Mouse (Mus musculus) kidney, embryonic 16.5 days (tissue): ENCODE results near the gene Pcgf6. TPM values are rescaled to one million over a fixed set of nuclear protein-coding genes. Genes with fewer than 3 reads are reported as not detected.
A peak's percentile ranks its signal among the peaks of the same experiment; 100 is the strongest.

Experiments
- ATAC-seq: fragments of 200-750 bp; cut with Nextera tagmentation; 2 replicates; pipeline ENCODE4 v1.8.0; 2017; ENCODE audit warnings: moderate TSS enrichment; ENCODE audit not compliant: low FRiP score, low TSS enrichment
- H3K27ac ChIP-seq: fragments of 300-500 bp; sonication (generic); 2 replicates; pipeline ENCODE4 v1.5.1; 2014; ENCODE audit warnings: low read length
- H3K27me3 ChIP-seq: fragments of 300-500 bp; sonication (generic); 2 replicates; pipeline ENCODE4 v1.6.1; 2014; ENCODE audit warnings: low read length, control low read depth, mixed read lengths; ENCODE audit not compliant: insufficient read depth
- H3K36me3 ChIP-seq: fragments of 300-500 bp; sonication (generic); 2 replicates; pipeline ENCODE4 v1.6.1; 2014; ENCODE audit warnings: low read length, control low read depth, mixed read lengths; ENCODE audit not compliant: insufficient read depth
- H3K4me1 ChIP-seq: fragments of 300-500 bp; sonication (generic); 2 replicates; pipeline ENCODE4 v1.6.1; 2014; ENCODE audit warnings: low read length, control low read depth, mixed read lengths; ENCODE audit not compliant: insufficient read depth
- H3K4me2 ChIP-seq: fragments of 300-500 bp; sonication (generic); replicated peaks from 2 replicates; pipeline ENCODE4 v1.6.1; 2014; ENCODE audit warnings: low read depth, low read length
- H3K4me3 ChIP-seq: fragments of 300-500 bp; sonication (generic); 2 replicates; pipeline ENCODE4 v1.5.1; 2014; ENCODE audit warnings: mild to moderate bottlenecking, low read length
- H3K9ac ChIP-seq: fragments of 300-500 bp; sonication (generic); replicated peaks from 2 replicates; pipeline ENCODE4 v1.6.1; 2014; ENCODE audit warnings: low read length
- H3K9me3 ChIP-seq: fragments of 300-500 bp; sonication (generic); 2 replicates; pipeline ENCODE4 v1.6.1; 2016; ENCODE audit warnings: low read length, control low read depth
- WGBS: fragments of 180-500 bp; shearing (Covaris S2); extraction: QIAGEN DNeasy Blood & Tissue Kit; methylation state at CpG from one replicate; pipeline ENCODE4 v1.1.7; 2014; 5-methylcytosine and 5-hydroxymethylcytosine counted together
- polyA plus RNA-seq: library from polyadenylated mRNA; unstranded; fragments of >200 nt; fragmentation: Nextera tagmentation; extraction: Ambion mirVana; gene quantifications from 2 replicates; pipeline ENCODE4 v1.2.1, GENCODE M21; 2015

The Pcgf6 gene
- polyA plus RNA-seq, 1 experiment from 2014 or later = 20.2 TPM

DNA sequence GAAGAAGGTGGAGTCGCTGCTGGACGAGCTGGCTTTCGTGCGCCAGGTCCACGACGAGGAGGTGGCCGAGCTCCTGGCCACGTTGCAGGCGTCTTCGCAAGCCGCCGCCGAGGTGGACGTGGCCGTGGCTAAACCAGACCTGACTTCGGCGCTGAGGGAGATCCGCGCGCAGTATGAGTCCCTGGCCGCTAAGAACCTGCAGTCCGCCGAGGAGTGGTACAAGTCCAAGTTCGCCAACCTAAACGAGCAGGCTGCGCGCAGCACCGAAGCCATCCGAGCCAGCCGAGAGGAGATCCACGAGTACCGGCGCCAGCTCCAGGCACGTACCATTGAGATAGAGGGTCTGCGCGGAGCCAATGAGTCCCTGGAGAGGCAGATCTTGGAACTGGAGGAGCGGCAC is 35.3 kb downstream of the Pcgf6 start:
- no peak overlapping the region for H3K27ac ChIP-seq
- no peaks in the 10 kb centered on the region for H3K36me3 ChIP-seq
- WGBS = under 1% methylated on average over 37 of the region's 37 CpGs
- no peak overlapping the region for H3K9ac ChIP-seq
- H3K4me1 ChIP-seq = peaks cover 15% of the 10 kb centered on the region
- H3K4me3 ChIP-seq = peak overlapping the region; percentile 51
- no peaks in the 10 kb centered on the region for H3K9me3 ChIP-seq
- peak overlapping the region; percentile 79 for H3K4me2 ChIP-seq
- peak; percentile 23; the same call in 1 of the 2 replicates for ATAC-seq
- H3K27me3 ChIP-seq = peaks cover 62% of the 10 kb centered on the region

DNA sequence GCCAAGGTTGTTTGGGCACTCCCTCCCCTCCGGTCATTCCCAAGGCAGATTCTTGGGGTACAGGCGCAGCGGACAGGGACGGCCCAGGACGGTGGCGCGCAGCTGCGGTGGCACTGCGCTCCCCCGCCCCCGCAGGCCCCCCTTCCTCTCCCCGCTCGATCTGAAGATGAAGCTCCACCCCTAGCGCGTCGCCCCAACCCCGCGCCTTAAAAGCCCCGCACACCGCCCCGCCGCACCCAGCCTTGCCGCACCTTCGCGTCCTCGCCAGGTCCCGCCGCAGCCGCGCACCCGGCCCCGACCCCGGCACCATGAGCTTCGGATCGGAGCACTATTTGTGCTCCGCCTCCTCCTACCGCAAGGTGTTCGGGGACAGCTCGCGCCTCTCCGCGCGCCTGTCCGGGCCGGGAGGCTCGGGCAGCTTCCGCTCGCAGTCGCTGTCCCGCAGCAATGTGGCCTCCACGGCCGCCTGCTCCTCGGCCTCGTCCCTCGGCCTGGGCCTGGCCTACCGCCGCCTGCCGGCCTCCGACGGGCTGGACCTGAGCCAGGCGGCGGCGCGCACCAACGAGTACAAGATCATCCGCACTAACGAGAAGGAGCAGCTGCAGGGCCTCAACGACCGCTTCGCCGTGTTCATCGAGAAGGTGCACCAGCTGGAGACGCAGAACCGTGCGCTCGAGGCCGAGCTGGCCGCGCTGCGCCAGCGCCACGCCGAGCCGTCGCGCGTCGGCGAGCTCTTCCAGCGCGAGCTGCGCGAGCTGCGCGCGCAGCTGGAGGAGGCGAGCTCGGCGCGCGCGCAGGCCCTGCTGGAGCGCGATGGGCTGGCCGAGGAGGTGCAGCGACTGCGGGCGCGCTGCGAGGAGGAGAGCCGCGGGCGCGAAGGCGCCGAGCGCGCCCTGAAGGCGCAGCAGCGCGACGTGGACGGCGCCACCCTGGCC is 36.0 kb downstream of the Pcgf6 start, which contains the start of the genes Ina and Nt5c2:
Ina (plus strand) TSS at position 252 of the 935 bp plus-strand sequence.
Nt5c2 (minus strand) TSS at position 707 of the 935 bp plus-strand sequence.
- H3K4me3 ChIP-seq = peak within 1 kb of the TSS; percentile 51
- H3K27ac ChIP-seq = no peak within 1 kb of the TSS
- peak within 1 kb of the TSS; percentile 79 for H3K4me2 ChIP-seq
- no peak within 1 kb of the TSS for H3K9ac ChIP-seq
- no peaks in the 10 kb centered on the region for H3K9me3 ChIP-seq
- peak; percentile 69 for ATAC-seq
- peaks cover 15% of the 10 kb centered on the region for H3K4me1 ChIP-seq
- no peaks in the 10 kb centered on the region for H3K36me3 ChIP-seq
- whole genome bisulfite sequencing = under 1% methylated on average over 110 of the region's 124 CpGs
- peaks cover 62% of the 10 kb centered on the region for H3K27me3 ChIP-seq

DNA sequence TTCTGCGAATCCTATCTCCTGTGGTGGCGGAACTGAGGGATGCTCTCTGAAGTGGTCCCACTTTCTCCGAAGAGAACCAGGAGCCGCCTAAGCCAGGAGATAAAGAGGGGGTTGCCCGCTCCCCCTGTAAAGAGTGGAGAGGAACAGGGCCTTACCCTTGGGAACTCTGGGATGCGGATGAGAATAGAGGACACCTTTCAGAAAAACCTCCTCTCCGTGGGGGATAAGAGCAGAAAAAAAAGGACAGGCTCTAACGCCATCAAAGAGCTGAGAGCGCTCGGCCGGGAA is 36.6 kb downstream of the Pcgf6 start:
- Histone ChIP-seq H3K9me3 (no peaks in the 10 kb centered on the region), H3K4me3 (peak overlapping the region; percentile 51), H3K27me3 (peaks cover 62% of the 10 kb centered on the region), H3K36me3 (no peaks in the 10 kb centered on the region), H3K4me2 (peak overlapping the region; percentile 79), H3K9ac (no peak overlapping the region), H3K27ac (no peak overlapping the region), H3K4me1 (peaks cover 15% of the 10 kb centered on the region)
- no peak for ATAC-seq
- WGBS = 3% methylated on average over 11 of the region's 11 CpGs

DNA sequence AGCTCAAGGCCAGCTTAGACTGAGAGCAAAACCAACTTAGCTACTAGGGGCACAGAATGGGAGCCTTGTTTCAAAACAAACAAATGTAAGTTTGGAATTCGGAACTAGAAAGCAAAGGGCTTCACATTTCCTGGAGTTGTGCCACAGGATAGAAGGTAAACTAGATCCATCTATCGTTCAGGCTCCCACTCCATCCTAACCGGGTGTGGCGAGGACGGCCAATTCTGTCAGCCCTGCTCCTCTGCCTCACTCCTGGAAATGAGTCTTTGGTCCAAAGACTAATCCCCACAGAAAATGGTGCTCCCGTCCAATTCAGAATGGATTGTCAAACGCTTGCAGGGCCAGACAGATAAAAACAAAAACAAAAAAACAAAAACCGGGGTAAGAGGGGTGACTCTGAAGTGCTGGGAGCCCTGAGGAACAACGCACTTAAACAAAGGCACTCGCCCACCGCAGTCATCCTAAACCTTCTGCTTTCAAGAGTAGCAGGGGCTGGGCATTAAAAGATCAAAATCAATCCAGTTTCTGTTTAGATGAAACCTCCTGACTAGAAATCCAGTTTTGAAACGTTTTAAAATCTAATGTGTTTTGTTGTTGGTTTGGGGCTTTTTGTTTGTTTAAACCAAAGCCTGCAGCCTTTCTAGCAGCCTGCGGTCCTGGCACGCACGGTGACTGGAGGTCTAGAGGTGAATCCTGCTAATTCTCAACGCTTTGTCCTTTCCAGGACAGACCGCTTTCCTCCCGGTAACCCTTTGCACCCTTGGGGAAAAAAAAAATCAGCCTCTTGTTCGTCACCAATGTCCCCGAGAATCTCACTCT is 37.2 kb downstream of the Pcgf6 start:
- H3K4me1 ChIP-seq = peaks cover 15% of the 10 kb centered on the region
- no peak for ATAC-seq
- WGBS = 12% methylated on average over 20 of the region's 20 CpGs
- H3K36me3 ChIP-seq = no peaks in the 10 kb centered on the region
- H3K9ac ChIP-seq = no peak overlapping the region
- H3K4me2 ChIP-seq = no peak overlapping the region
- peaks cover 61% of the 10 kb centered on the region for H3K27me3 ChIP-seq
- peak overlapping the region; percentile 51; the same call in 1 of the 2 replicates for H3K4me3 ChIP-seq
- no peaks in the 10 kb centered on the region for H3K9me3 ChIP-seq
- no peak overlapping the region for H3K27ac ChIP-seq

DNA sequence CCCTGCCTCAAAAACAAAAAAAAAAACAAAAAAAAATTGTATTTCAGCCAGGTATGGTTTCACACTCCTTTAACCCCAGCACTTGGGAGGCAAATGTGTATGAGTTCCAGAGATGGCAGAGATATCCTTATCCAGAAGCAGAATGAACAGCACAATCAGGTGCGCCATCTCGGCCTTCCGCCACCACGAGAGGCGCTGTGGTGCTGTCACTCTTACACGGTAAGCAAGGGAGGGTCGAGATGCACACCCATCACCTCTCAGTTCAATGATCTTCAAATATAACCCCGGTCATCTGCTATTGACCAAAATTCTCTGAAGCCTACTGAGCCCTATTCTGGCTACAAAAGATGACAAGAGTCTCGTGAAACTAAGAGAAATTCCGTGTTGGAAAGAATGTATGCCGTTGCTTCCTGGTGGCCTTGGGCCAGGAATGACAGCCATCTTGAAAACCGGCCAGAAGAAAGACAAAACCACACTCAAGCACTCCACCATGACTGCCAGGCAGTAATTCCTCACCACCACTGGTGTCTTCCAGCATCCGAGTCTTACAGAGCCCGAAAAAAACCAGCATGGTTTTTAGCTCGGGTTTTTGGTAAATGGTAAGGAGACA is 38.1 kb downstream of the Pcgf6 start:
- WGBS = 85% methylated on average over 15 of the region's 15 CpGs
- peaks cover 52% of the 10 kb centered on the region for H3K27me3 ChIP-seq

DNA sequence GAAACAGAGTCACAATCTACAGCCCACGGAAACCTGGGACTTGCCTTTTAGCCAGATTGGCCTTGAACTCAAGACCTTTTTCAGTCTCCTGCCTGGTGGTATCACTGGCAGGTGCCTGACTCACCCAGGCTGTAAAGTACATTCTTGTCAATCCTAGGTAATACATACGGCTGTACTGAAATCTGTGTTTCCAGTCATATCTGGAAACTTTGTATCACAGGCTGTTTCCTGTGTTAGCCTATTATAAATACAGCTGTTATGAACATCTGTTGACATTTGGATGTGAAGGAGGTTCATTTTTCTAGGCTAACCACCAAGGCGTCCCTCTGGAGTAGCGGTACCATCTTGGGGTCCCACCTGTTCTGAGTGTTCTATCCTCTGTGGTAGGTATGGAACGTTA is 40.8 kb downstream of the Pcgf6 start:
- H3K9ac ChIP-seq = no peak overlapping the region
- peaks cover 31% of the 10 kb centered on the region for H3K27me3 ChIP-seq
- no peak overlapping the region for H3K4me3 ChIP-seq
- no peak overlapping the region for H3K4me2 ChIP-seq
- ATAC-seq = no peak
- no peaks in the 10 kb centered on the region for H3K36me3 ChIP-seq
- 86% methylated on average over 5 of the region's 5 CpGs for WGBS
- H3K27ac ChIP-seq = no peak overlapping the region
- H3K4me1 ChIP-seq = peaks cover 9% of the 10 kb centered on the region; the same call in 1 of the 2 replicates
- H3K9me3 ChIP-seq = no peaks in the 10 kb centered on the region

More for the DNA sequence above, 38.1 kb downstream of the Pcgf6 start:
- Histone ChIP-seq H3K4me2 (no peak overlapping the region), H3K36me3 (no peaks in the 10 kb centered on the region), H3K4me1 (peaks cover 15% of the 10 kb centered on the region), H3K9ac (no peak overlapping the region), H3K4me3 (no peak overlapping the region), H3K27ac (no peak overlapping the region), H3K9me3 (no peaks in the 10 kb centered on the region)
- no peak for ATAC-seq

DNA sequence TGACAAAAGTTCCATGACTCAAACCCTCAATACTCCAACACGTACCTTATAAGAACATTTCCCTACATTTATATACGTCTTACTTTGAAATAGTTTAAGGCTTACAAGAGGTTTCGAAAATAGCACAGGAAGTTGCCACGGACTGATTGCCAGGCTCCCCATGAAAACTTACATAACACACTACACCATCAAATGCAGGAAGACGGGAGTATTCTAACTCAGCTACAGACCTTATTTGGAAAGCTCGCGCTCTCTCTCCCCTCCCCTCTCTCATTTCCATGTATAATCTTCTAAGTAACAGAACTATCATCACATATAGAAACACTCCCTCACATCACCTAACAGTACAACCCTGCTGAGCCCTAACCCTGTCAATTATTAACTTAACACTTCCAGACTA is 41.3 kb downstream of the Pcgf6 start:
- Histone ChIP-seq H3K9ac (no peak overlapping the region), H3K4me1 (peaks cover 5% of the 10 kb centered on the region; the same call in 1 of the 2 replicates), H3K9me3 (no peaks in the 10 kb centered on the region), H3K36me3 (no peaks in the 10 kb centered on the region), H3K27ac (no peak overlapping the region), H3K4me3 (no peak overlapping the region), H3K4me2 (no peak overlapping the region), H3K27me3 (peaks cover 26% of the 10 kb centered on the region)
- whole genome bisulfite sequencing = 87% methylated on average over 7 of the region's 7 CpGs
- ATAC-seq = no peak

DNA sequence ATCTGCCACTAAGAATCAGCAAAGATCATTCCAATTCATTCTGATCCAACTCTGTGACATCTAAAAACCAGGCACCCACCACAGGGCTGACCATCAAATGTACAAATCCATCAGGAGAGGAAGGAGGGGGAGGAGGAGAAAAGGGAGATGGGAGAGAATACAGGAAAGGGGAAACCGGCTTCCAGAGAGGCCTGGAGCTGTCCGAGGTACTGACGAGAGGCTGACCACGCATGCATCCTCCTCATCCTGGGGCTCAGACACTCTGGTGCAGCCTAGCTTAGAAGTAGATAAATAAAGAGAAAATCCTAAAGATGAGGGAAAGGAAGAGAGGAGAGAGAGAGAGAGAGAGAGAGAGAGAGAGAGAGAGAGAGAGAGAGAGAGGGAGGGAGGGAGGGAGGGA is 44.4 kb downstream of the Pcgf6 start:
- 0% methylated on average over 4 of the region's 4 CpGs for WGBS
- Histone ChIP-seq H3K4me1 (no peaks in the 10 kb centered on the region), H3K4me3 (no peak overlapping the region), H3K36me3 (no peaks in the 10 kb centered on the region), H3K27me3 (no peaks in the 10 kb centered on the region), H3K9ac (no peak overlapping the region), H3K9me3 (no peaks in the 10 kb centered on the region), H3K4me2 (no peak overlapping the region), H3K27ac (no peak overlapping the region)
- ATAC-seq = no peak

DNA sequence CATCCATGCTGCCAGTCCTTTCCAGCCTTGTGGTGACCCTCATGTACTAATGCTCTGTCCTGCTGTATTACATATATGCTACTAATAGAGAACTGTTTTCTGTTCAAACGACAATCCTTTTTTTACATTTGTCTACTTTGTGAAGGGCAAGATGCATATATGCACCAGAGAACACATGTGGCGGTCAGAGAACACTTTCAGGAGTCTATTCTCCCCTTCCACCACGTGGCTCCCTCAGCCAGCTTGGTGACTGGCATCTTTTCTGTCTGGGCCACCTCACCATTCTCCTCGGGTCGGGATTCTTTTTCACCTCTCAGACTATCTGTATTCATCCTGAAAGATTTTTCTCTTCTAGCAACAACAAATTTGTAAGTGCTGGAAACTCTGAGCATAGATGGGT is 44.8 kb downstream of the Pcgf6 start:
- H3K9ac ChIP-seq = no peak overlapping the region
- H3K27me3 ChIP-seq = no peaks in the 10 kb centered on the region
- no peaks in the 10 kb centered on the region for H3K4me1 ChIP-seq
- no peak overlapping the region for H3K27ac ChIP-seq
- H3K36me3 ChIP-seq = no peaks in the 10 kb centered on the region
- WGBS = 49% methylated on average over 5 of the region's 5 CpGs
- H3K9me3 ChIP-seq = no peaks in the 10 kb centered on the region
- no peak overlapping the region for H3K4me2 ChIP-seq
- no peak for ATAC-seq
- H3K4me3 ChIP-seq = no peak overlapping the region
